Mouse (Mus musculus): Measurements from ENCODE around the gene Fam173b. TPM values are rescaled to one million over a fixed set of nuclear protein-coding genes. Genes with fewer than 3 reads are reported as not detected.

Gene Fam173b
- total and polyA plus RNA-seq, 2 experiments from 2014 or later: 13.4 to 15.1 TPM

GRCm38 (mm10) chr15:31627277-31628154, 25.9 kb downstream of the Fam173b start:
- Histone ChIP-seq H3K27me3 (ENCODE audit: control insufficient read depth, insufficient read depth, low read length) (no peaks in the 10 kb centered on the region), H3K4me1 (ENCODE audit: control insufficient read depth, insufficient read depth) (no peaks in the 10 kb centered on the region), H3K9ac (replicated peaks; ENCODE audit: low read depth, low read length) (no peak overlapping the region), H3K27ac (ENCODE audit: low read depth) (no peak overlapping the region), H3K4me3 (ENCODE audit: low read depth, low read length) (no peak overlapping the region), H3K9me3 (replicated peaks; ENCODE audit: control insufficient read depth, low read length) (no peaks in the 10 kb centered on the region), H3K36me3 (replicated peaks; ENCODE audit: control insufficient read depth, insufficient read depth, low read length) (no peaks in the 10 kb centered on the region), H3K4me2 (ENCODE audit: low read depth, low read length) (no peak overlapping the region)
- DNase-seq (ENCODE audit: low spot score) (no peak), ATAC-seq (ENCODE audit: insufficient read depth, low read depth) (no peak)
- WGBS: 44% methylated on average over 12 of the region's 12 CpGs
- no peak for TF ChIP-seq EP300 (IDR thresholded peaks at IDR 0.05; ENCODE audit: low read depth)
- no peak for TF ChIP-seq CTCF (IDR thresholded peaks at IDR 0.05; ENCODE audit: low read depth)

- H3K27ac ChIP-seq (ENCODE audit: low read depth): no peak overlapping the region
- no peak overlapping the region for H3K4me2 ChIP-seq (ENCODE audit: low read depth, low read length)
- no peak overlapping the region for H3K4me3 ChIP-seq (ENCODE audit: low read depth, low read length)
- ATAC-seq (ENCODE audit: insufficient read depth, low read depth) (no peak), DNase-seq (ENCODE audit: low spot score) (no peak)
- no peaks in the 10 kb centered on the region for H3K9me3 ChIP-seq (replicated peaks; ENCODE audit: control insufficient read depth, low read length)
- H3K9ac ChIP-seq (replicated peaks; ENCODE audit: low read depth, low read length): no peak overlapping the region
- H3K36me3 ChIP-seq (replicated peaks; ENCODE audit: control insufficient read depth, insufficient read depth, low read length): no peaks in the 10 kb centered on the region
- WGBS: 81% methylated on average over 10 of the region's 10 CpGs
- no peaks in the 10 kb centered on the region for H3K4me1 ChIP-seq (ENCODE audit: control insufficient read depth, insufficient read depth)
- no peak for TF ChIP-seq EP300 (IDR thresholded peaks at IDR 0.05; ENCODE audit: low read depth)
- no peak for TF ChIP-seq CTCF (IDR thresholded peaks at IDR 0.05; ENCODE audit: low read depth)
- H3K27me3 ChIP-seq (ENCODE audit: control insufficient read depth, insufficient read depth, low read length): no peaks in the 10 kb centered on the region
These were observed 26.5 kb downstream of the Fam173b start for GRCm38 (mm10) chr15:31628180-31628579.

- TF ChIP-seq EP300 (IDR thresholded peaks at IDR 0.05; ENCODE audit: low read depth): no peak
- no peak for TF ChIP-seq CTCF (IDR thresholded peaks at IDR 0.05; ENCODE audit: low read depth)
- H3K36me3 ChIP-seq (replicated peaks; ENCODE audit: control insufficient read depth, insufficient read depth, low read length): no peaks in the 10 kb centered on the region
- no peak overlapping the region for H3K4me3 ChIP-seq (ENCODE audit: low read depth, low read length)
- DNase-seq (ENCODE audit: low spot score) (no peak), ATAC-seq (ENCODE audit: insufficient read depth, low read depth) (no peak)
- no peaks in the 10 kb centered on the region for H3K4me1 ChIP-seq (ENCODE audit: control insufficient read depth, insufficient read depth)
- 86% methylated on average over 3 of the region's 3 CpGs for WGBS
- H3K27ac ChIP-seq (ENCODE audit: low read depth): no peak overlapping the region
- no peaks in the 10 kb centered on the region for H3K27me3 ChIP-seq (ENCODE audit: control insufficient read depth, insufficient read depth, low read length)
- H3K9me3 ChIP-seq (replicated peaks; ENCODE audit: control insufficient read depth, low read length): no peaks in the 10 kb centered on the region
- H3K4me2 ChIP-seq (ENCODE audit: low read depth, low read length): no peak overlapping the region
- no peak overlapping the region for H3K9ac ChIP-seq (replicated peaks; ENCODE audit: low read depth, low read length)
These were observed 27.9 kb downstream of the Fam173b start for GRCm38 (mm10) chr15:31629556-31629955.

GRCm38 (mm10) chr15:31631396-31631858, 29.8 kb downstream of the Fam173b start:
- 87% methylated on average over 12 of the region's 12 CpGs for WGBS
- no peaks in the 10 kb centered on the region for H3K4me1 ChIP-seq (ENCODE audit: control insufficient read depth, insufficient read depth)
- H3K4me2 ChIP-seq (ENCODE audit: low read depth, low read length): no peak overlapping the region
- TF ChIP-seq CTCF (IDR thresholded peaks at IDR 0.05; ENCODE audit: low read depth) (no peak), EP300 (IDR thresholded peaks at IDR 0.05; ENCODE audit: low read depth) (no peak)
- H3K27me3 ChIP-seq (ENCODE audit: control insufficient read depth, insufficient read depth, low read length): no peaks in the 10 kb centered on the region
- H3K9ac ChIP-seq (replicated peaks; ENCODE audit: low read depth, low read length): no peak overlapping the region
- H3K4me3 ChIP-seq (ENCODE audit: low read depth, low read length): no peak overlapping the region
- no peak overlapping the region for H3K27ac ChIP-seq (ENCODE audit: low read depth)
- H3K9me3 ChIP-seq (replicated peaks; ENCODE audit: control insufficient read depth, low read length): no peaks in the 10 kb centered on the region
- DNase-seq (ENCODE audit: low spot score): no peak
- ATAC-seq (ENCODE audit: insufficient read depth, low read depth): no peak
- H3K36me3 ChIP-seq (replicated peaks; ENCODE audit: control insufficient read depth, insufficient read depth, low read length): no peaks in the 10 kb centered on the region

GRCm38 (mm10) chr15:31632478-31632877, 30.8 kb downstream of the Fam173b start:
- 62% methylated on average over 4 of the region's 4 CpGs for WGBS

More at GRCm38 (mm10) chr15:31632478-31632877, 30.8 kb downstream of the Fam173b start:
- Histone ChIP-seq H3K4me2 (ENCODE audit: low read depth, low read length) (no peak overlapping the region), H3K4me3 (ENCODE audit: low read depth, low read length) (no peak overlapping the region), H3K36me3 (replicated peaks; ENCODE audit: control insufficient read depth, insufficient read depth, low read length) (no peaks in the 10 kb centered on the region), H3K9ac (replicated peaks; ENCODE audit: low read depth, low read length) (no peak overlapping the region), H3K27ac (ENCODE audit: low read depth) (no peak overlapping the region), H3K4me1 (ENCODE audit: control insufficient read depth, insufficient read depth) (no peaks in the 10 kb centered on the region), H3K27me3 (ENCODE audit: control insufficient read depth, insufficient read depth, low read length) (no peaks in the 10 kb centered on the region), H3K9me3 (replicated peaks; ENCODE audit: control insufficient read depth, low read length) (no peaks in the 10 kb centered on the region)
- ATAC-seq (ENCODE audit: insufficient read depth, low read depth) (no peak), DNase-seq (ENCODE audit: low spot score) (no peak)
- no peak for TF ChIP-seq CTCF (IDR thresholded peaks at IDR 0.05; ENCODE audit: low read depth)
